Mouse (Mus musculus) regulatory T cell (primary cell): Measurements from ENCODE around the gene Trib3.
"Not testable (repeated sequence)": the region's sequence is repeated elsewhere in the genome, so short reads cannot be mapped to it uniquely, and the experiment has no call there.

Experiments used
- in situ Hi-C: fragments of 300-600 bp; cut with MboI, MseI; formaldehyde crosslinking; loops from one replicate; pipeline ENCODE4 v1.15.1; 2025; ENCODE audit warnings: high pct_unique_total_duplicates

Trib3 gene

GRCm38 (mm10) chr2:152343329-152344213 is at the start of gene Trib3:
Gene Trib3 (minus strand): TSS chr2:152344032.
- in situ Hi-C loops: no loop called here

- in situ Hi-C loops: no loop called here
Observed at GRCm38 (mm10) chr2:152393225-152394017, 49.6 kb upstream of the Trib3 start.

GRCm38 (mm10) chr2:152392786-152393185 is 49.0 kb upstream of the Trib3 start:
- in situ Hi-C loops: no loop called here

GRCm38 (mm10) chr2:152384191-152384590 is 40.4 kb upstream of the Trib3 start:
- in situ Hi-C loops: no loop called here

GRCm38 (mm10) chr2:152376345-152376741 is 32.5 kb upstream of the Trib3 start, which contains the start of gene Nrsn2:
Gene Nrsn2 (minus strand): TSS chr2:152376638.
- in situ Hi-C loops: no loop called here

- in situ Hi-C loops: no loop called here
Observed at GRCm38 (mm10) chr2:152375652-152376344, 32.0 kb upstream of the Trib3 start.

GRCm38 (mm10) chr2:152373547-152373946 is 29.7 kb upstream of the Trib3 start:
- in situ Hi-C loops: loop anchor here (5.0 kb wide), 1 partner anchor 261 kb away; no protein-coding TSS in a partner anchor

GRCm38 (mm10) chr2:152372661-152373060 is 28.8 kb upstream of the Trib3 start:
- in situ Hi-C loops: loop anchor here (5.0 kb wide), 1 partner anchor 260 kb away; no protein-coding TSS in a partner anchor

- in situ Hi-C loops: loop anchor here (5.0 kb wide), 1 partner anchor 260 kb away; no protein-coding TSS in a partner anchor
Observed at GRCm38 (mm10) chr2:152372104-152372503, 28.3 kb upstream of the Trib3 start.

- in situ Hi-C loops: no loop called here
Observed at GRCm38 (mm10) chr2:152368532-152369140, 24.8 kb upstream of the Trib3 start.

- in situ Hi-C loops: no loop called here
Observed at GRCm38 (mm10) chr2:152367917-152368316, 24.1 kb upstream of the Trib3 start.

GRCm38 (mm10) chr2:152363245-152364147 is 19.7 kb upstream of the Trib3 start:
- in situ Hi-C loops: no loop called here

GRCm38 (mm10) chr2:152361193-152361592 is 17.4 kb upstream of the Trib3 start:
- in situ Hi-C loops: no loop called here

GRCm38 (mm10) chr2:152360271-152360775 is 16.5 kb upstream of the Trib3 start:
- in situ Hi-C loops: no loop called here

GRCm38 (mm10) chr2:152359616-152360015 is 15.8 kb upstream of the Trib3 start:
- in situ Hi-C loops: no loop called here

- in situ Hi-C loops: not testable (repeated sequence)
Observed at GRCm38 (mm10) chr2:152358977-152359376, 15.1 kb upstream of the Trib3 start.

- in situ Hi-C loops: no loop called here
Observed at GRCm38 (mm10) chr2:152357254-152357653, 13.4 kb upstream of the Trib3 start.

GRCm38 (mm10) chr2:152349842-152350540 is 6.2 kb upstream of the Trib3 start:
- in situ Hi-C loops: no loop called here

- in situ Hi-C loops: no loop called here
Observed at GRCm38 (mm10) chr2:152349205-152349604, 5.4 kb upstream of the Trib3 start.
